Mouse (Mus musculus) kidney, adult 2 months (tissue): ENCODE results near the gene Galnt6.

Source experiments
- CTCF ChIP-seq: fragments of 200-500 bp; conservative IDR thresholded peaks from 2 replicates; pipeline ENCODE4 v1.5.1; 2011; ENCODE audit warnings: low read depth, mild to moderate bottlenecking, control low read depth, low read length, moderate library complexity, mixed read lengths; ENCODE audit not compliant: insufficient read depth, insufficient read length
- POLR2A ChIP-seq: fragments of 200-500 bp; IDR thresholded peaks from one replicate; pipeline ENCODE4 v1.6.1; 2011; ENCODE audit warnings: low read depth, low read length, control low read depth

DNA sequence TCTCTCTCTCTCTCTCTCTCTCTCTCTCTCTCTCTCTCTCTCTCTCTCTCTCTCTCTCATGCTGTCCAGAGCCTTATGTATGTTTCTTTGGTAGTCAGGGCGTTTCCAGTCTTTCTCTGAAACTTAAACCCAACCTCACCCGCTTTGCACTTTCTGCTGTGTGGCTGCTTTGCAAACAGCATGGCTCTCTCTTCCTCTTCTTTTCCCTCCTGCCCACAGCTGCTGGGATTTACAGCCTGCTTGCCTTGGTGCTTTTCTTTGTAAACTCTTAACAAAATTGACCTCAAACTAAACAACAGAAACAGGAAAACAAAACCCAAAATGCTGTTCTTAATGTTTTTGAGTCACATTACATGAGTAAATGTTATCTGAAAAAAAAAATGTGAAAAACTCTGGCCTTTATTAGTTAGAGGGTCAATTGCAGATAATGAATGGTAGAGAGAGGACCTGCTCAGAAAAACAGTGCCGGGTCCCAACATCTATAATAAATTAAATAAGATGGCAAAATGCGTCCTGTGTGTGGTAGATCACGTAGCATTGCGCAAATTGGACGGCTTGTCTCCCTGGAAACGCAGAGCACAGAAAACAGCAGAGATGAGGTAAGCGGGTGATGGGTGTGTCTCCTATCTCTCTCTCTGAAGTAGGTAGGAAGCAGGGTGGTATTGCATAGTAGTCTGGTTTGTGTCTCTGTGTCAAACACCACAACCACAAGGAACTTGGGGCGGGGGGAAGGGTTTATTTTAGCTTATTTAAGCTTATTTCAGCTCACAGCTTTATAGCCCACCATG, 20.8 kb upstream of the Galnt6 start:
- TF ChIP-seq CTCF = no peak
- no peak for TF ChIP-seq POLR2A
